ENCODE assay signal across 18 mouse cellular contexts in genomic region chr7:132887019-132887804, GRCm38 (mm10). TPM values are rescaled to one million over a fixed set of nuclear protein-coding genes. Genes with fewer than 3 reads are reported as not detected.
DNase-seq lines count a peak whose midpoint lies in the region; ATAC-seq and TF ChIP-seq lines count a peak whose summit lies in the region.
"Had no signal": no experiment of that assay in that cellular context is flagged by ENCODE, and none has a peak within 500 bp of the region (broad histone marks: within the 10 kb centered on the region; RNA-seq: fewer than 3 reads in every experiment).

No protein-coding gene starts in this region.

- WGBS in kidney, adult 2 months = 51% methylated on average over 7 of the region's 7 CpGs
- WGBS in limb, embryonic 10.5 days = 78% methylated on average over 7 of the region's 7 CpGs
- 80% methylated on average over 7 of the region's 7 CpGs for WGBS in neural tube, embryonic 15.5 days
- 54% methylated on average over 7 of the region's 7 CpGs for WGBS in intestine, embryonic 15.5 days

- no peak for TF ChIP-seq CTCF in kidney, adult 2 months (conservative IDR thresholded peaks at IDR 0.05; ENCODE audit: insufficient read depth, insufficient read length, low read depth, low read length)

- no peak for ATAC-seq in neural tube, embryonic 15.5 days (ENCODE audit: low FRiP score)
- ATAC-seq in intestine, embryonic 15.5 days = no peak

- peaks cover 2% of the 10 kb centered on the region; the same call in 1 of the 2 replicates for H3K36me3 ChIP-seq in kidney, adult 2 months (ENCODE audit: control insufficient read depth, insufficient read depth, low read length)
- peaks cover 35% of the 10 kb centered on the region for H3K36me3 ChIP-seq in limb, embryonic 10.5 days
- H3K36me3 ChIP-seq in neural tube, embryonic 15.5 days = peaks cover 26% of the 10 kb centered on the region
- peaks cover 21% of the 10 kb centered on the region; the same call in 1 of the 2 replicates for H3K36me3 ChIP-seq in intestine, embryonic 15.5 days

- no peaks in the 10 kb centered on the region for H3K27me3 ChIP-seq in kidney, adult 2 months (replicated peaks; ENCODE audit: control insufficient read depth, insufficient read depth, low read length)
- no peaks in the 10 kb centered on the region for H3K27me3 ChIP-seq in limb, embryonic 10.5 days (ENCODE audit: low read depth, poor library complexity, severe bottlenecking)
- no peaks in the 10 kb centered on the region for H3K27me3 ChIP-seq in neural tube, embryonic 15.5 days (replicated peaks)
- no peaks in the 10 kb centered on the region for H3K27me3 ChIP-seq in intestine, embryonic 15.5 days (replicated peaks)

- no peaks in the 10 kb centered on the region for H3K9me3 ChIP-seq in limb, embryonic 10.5 days (replicated peaks)
- H3K9me3 ChIP-seq in neural tube, embryonic 15.5 days (replicated peaks) = no peaks in the 10 kb centered on the region
- H3K9me3 ChIP-seq in intestine, embryonic 15.5 days = no peaks in the 10 kb centered on the region

- H3K27ac ChIP-seq in kidney, adult 2 months (ENCODE audit: insufficient read depth, low read depth, low read length) = no peak overlapping the region; the same call in 1 of the 2 replicates
- peak overlapping the region; percentile 37; the same call in 1 of the 2 replicates for H3K27ac ChIP-seq in limb, embryonic 10.5 days
- no peak overlapping the region for H3K27ac ChIP-seq in neural tube, embryonic 15.5 days (replicated peaks)
- H3K27ac ChIP-seq in intestine, embryonic 15.5 days = no peak overlapping the region
- H3K27ac ChIP-seq: hindbrain, embryonic 14.5 days had no signal

- no peak overlapping the region for H3K4me3 ChIP-seq in kidney, adult 2 months (ENCODE audit: insufficient read depth, low read depth, low read length)
- no peak overlapping the region for H3K4me3 ChIP-seq in limb, embryonic 10.5 days
- H3K4me3 ChIP-seq in neural tube, embryonic 15.5 days (replicated peaks) = no peak overlapping the region
- H3K4me3 ChIP-seq in intestine, embryonic 15.5 days (replicated peaks) = no peak overlapping the region
- H3K4me3 ChIP-seq: erythroblast, embryonic 14.5 days had no signal

- no peak overlapping the region for H3K4me2 ChIP-seq in neural tube, embryonic 15.5 days
- H3K4me2 ChIP-seq in intestine, embryonic 15.5 days (replicated peaks) = no peak overlapping the region
- H3K4me2 ChIP-seq: hindbrain, embryonic 14.5 days; midbrain, embryonic 11.5 days had no signal

- peaks cover under 1% of the 10 kb centered on the region; the same call in 1 of the 2 replicates for H3K4me1 ChIP-seq in kidney, adult 2 months (ENCODE audit: control insufficient read depth, insufficient read depth, low read length)
- no peaks in the 10 kb centered on the region; the same call in 1 of the 2 replicates for H3K4me1 ChIP-seq in limb, embryonic 10.5 days
- no peaks in the 10 kb centered on the region for H3K4me1 ChIP-seq in neural tube, embryonic 15.5 days
- no peaks in the 10 kb centered on the region for H3K4me1 ChIP-seq in intestine, embryonic 15.5 days (replicated peaks)

- TF ChIP-seq POLR2A in kidney, adult 2 months (IDR thresholded peaks at IDR 0.05; ENCODE audit: low read depth, low read length) = no peak

- peak; percentile 28 for DNase-seq in kidney, adult 2 months
- no peak for DNase-seq in kidney, postnatal 14 days
- peak; percentile 10 for DNase-seq in thymus, postnatal 0 days (ENCODE audit: low spot score)
- no peak for DNase-seq in thymus, postnatal 4 days
- no peak for DNase-seq in limb, embryonic 10.5 days (ENCODE audit: low spot score)
- DNase-seq in cerebellum, adult 11-12 months = no peak
- DNase-seq: cerebellum, postnatal 14 days; heart, adult 18-20 months; kidney, adult 8-10 months; layer of hippocampus, postnatal 36 days; liver; right cerebral cortex, postnatal 4 days; thymus, postnatal 36 days had no signal

- H3K9ac ChIP-seq in neural tube, embryonic 15.5 days (replicated peaks) = no peak overlapping the region
- no peak overlapping the region for H3K9ac ChIP-seq in intestine, embryonic 15.5 days
- H3K9ac ChIP-seq: hindbrain, embryonic 14.5 days had no signal

RNA-seq across cellular contexts. Expression of gene Abraxas2, which starts 28.2 kb away (rescaled TPM):
- polyA plus RNA-seq in kidney, adult 2 months (2012; rRNA removed) = 15.7 and 17.9 TPM in 2 replicates
- 29.7 and 34.6 TPM in 2 replicates for polyA plus RNA-seq in thymus, postnatal 0 days (2015; fragmentation: Nextera tagmentation; extraction: Ambion mirVana)
- polyA plus RNA-seq in limb, embryonic 10.5 days (2016; fragmentation: Nextera tagmentation; extraction: Ambion mirVana) = 34.8 and 36.5 TPM in 2 replicates
- polyA plus RNA-seq in neural tube, embryonic 15.5 days (2015; fragmentation: Nextera tagmentation; extraction: Ambion mirVana) = 32.6 and 34.5 TPM in 2 replicates
- 30.3 and 36.9 TPM in 2 replicates for polyA plus RNA-seq in intestine, embryonic 15.5 days (2015; fragmentation: Nextera tagmentation; extraction: Ambion mirVana)

RNA-seq across cellular contexts. Expression of gene Eef1akmt2, which starts 34.7 kb away (rescaled TPM):
- polyA plus RNA-seq in kidney, adult 2 months (2012; rRNA removed) = 7.7 and 13.0 TPM in 2 replicates
- polyA plus RNA-seq in thymus, postnatal 0 days (2015; fragmentation: Nextera tagmentation; extraction: Ambion mirVana) = 74.9 and 77.4 TPM in 2 replicates
- polyA plus RNA-seq in limb, embryonic 10.5 days (2016; fragmentation: Nextera tagmentation; extraction: Ambion mirVana) = 74.0 and 74.6 TPM in 2 replicates
- 76.3 and 84.5 TPM in 2 replicates for polyA plus RNA-seq in neural tube, embryonic 15.5 days (2015; fragmentation: Nextera tagmentation; extraction: Ambion mirVana)
- 60.7 and 64.4 TPM in 2 replicates for polyA plus RNA-seq in intestine, embryonic 15.5 days (2015; fragmentation: Nextera tagmentation; extraction: Ambion mirVana)

RNA-seq across cellular contexts. Expression of gene Zranb1, which starts 43.7 kb away (rescaled TPM):
- polyA plus RNA-seq in kidney, adult 2 months (2012; rRNA removed) = 6.8 and 8.2 TPM in 2 replicates
- 9.7 and 12.7 TPM in 2 replicates for polyA plus RNA-seq in thymus, postnatal 0 days (2015; fragmentation: Nextera tagmentation; extraction: Ambion mirVana)
- 11.0 and 11.8 TPM in 2 replicates for polyA plus RNA-seq in limb, embryonic 10.5 days (2016; fragmentation: Nextera tagmentation; extraction: Ambion mirVana)
- 19.6 and 20.5 TPM in 2 replicates for polyA plus RNA-seq in neural tube, embryonic 15.5 days (2015; fragmentation: Nextera tagmentation; extraction: Ambion mirVana)
- polyA plus RNA-seq in intestine, embryonic 15.5 days (2015; fragmentation: Nextera tagmentation; extraction: Ambion mirVana) = 9.9 and 10.6 TPM in 2 replicates

Comparison
In these comparisons a context has a peak if more than half of its experiments do, and no peak if none do; other contexts are left out.
1. DNase-seq: peak in kidney, adult 2 months (single experiment) and thymus, postnatal 0 days (single experiment); none in kidney, postnatal 14 days (single experiment), thymus, postnatal 4 days (single experiment), limb, embryonic 10.5 days (single experiment) and cerebellum, adult 11-12 months (single experiment).